Mouse (Mus musculus): ENCODE results near the gene Tmsb4x.

Gene Tmsb4x

GRCm38 (mm10) chrX:167183535-167183934 is 25.6 kb downstream of the Tmsb4x start:
- in situ Hi-C loops (cut with MboI, MseI), result no loop called here

DNA sequence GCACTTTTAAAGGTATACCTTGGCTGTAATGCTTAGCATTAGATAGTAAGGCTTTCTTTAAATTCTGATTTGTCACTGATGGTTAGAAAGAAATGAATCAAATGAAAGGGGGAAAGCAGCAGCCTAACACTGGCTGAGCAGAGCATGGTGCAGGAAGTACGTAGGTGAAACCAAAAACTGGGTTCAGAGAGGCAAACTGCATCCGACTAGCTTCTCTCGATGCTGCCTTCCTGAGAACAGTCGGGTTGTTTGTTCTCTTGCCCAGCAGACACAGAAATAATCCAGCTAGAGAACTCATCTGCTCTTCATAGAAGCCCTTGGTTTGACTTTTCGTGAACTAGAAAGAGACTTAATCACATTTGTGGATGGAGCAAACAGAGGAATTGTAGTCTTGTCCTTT is 26.7 kb downstream of the Tmsb4x start:
- in situ Hi-C loops (cut with MboI, MseI), result no loop called here

GRCm38 (mm10) chrX:167179961-167180642 is 29.0 kb downstream of the Tmsb4x start:
- in situ Hi-C loops (cut with MboI, MseI), result no loop called here

GRCm38 (mm10) chrX:167179549-167179948 is 29.6 kb downstream of the Tmsb4x start:
- in situ Hi-C loops (cut with MboI, MseI), result no loop called here

GRCm38 (mm10) chrX:167175319-167175718 is 33.8 kb downstream of the Tmsb4x start:
- in situ Hi-C loops (cut with MboI, MseI), result no loop called here

DNA sequence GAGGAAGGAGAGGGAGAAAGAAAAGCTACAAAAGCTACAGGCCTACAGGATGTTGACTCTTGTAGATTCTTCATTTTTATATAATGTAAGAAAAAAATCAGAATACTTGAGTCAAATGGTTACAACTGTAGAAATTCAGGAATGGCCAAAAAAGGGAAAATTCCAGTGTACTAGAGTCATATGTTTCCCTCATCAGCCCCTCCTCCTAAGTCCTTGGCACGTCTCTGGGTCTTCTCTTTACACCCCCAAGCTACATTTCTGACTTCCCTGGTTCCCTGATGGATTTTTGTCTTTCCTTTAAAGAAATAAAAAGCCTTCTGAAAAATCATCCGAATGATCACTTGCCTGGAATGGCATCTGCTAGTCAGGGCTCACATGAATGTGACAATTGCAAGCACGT is 34.8 kb downstream of the Tmsb4x start:
- in situ Hi-C loops (cut with MboI, MseI), result no loop called here

DNA sequence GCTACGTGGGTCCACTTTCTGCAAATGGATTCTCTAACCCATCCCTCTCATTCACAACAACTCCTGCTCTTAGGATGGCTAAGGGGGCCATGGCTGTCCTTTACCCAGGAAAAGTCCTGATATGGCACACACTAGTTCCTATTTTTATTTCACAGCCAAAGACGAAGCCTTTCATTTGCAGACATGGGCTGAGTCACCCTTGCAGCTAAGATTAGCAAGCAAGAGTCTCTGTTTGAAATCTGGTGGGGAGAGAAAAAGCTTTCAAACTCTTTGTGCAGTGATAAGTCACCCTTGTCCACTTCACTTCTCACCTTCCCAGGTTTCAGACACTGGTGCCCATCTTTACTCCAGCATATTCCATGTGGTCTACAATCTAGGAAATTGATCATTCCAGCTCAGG is 36.9 kb downstream of the Tmsb4x start:
- in situ Hi-C loops (cut with MboI, MseI), result no loop called here

- in situ Hi-C loops (cut with MboI, MseI), result no loop called here
Observed at GRCm38 (mm10) chrX:167171281-167171680, 37.8 kb downstream of the Tmsb4x start.

- in situ Hi-C loops (cut with MboI, MseI), result no loop called here
Observed at GRCm38 (mm10) chrX:167167282-167167681, 41.8 kb downstream of the Tmsb4x start.

DNA sequence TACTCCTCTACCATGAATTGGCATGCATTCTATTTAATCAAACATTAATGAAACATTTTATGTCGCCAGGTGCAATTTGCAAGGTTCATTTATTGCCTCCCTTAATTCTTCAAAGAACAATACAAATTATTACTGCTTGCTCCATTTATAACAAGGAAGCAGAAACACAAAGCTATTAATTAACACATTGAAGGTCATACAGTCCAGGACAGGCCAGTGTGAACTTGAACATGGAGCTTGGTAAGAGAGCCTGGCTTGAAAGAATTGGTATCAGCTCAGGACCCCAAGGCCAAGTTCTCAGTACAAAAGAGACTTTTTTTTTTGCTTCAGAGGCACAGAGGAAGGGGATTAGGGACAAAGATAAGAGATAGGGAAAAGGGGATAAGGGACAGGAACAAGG is 43.1 kb downstream of the Tmsb4x start:
- in situ Hi-C loops (cut with MboI, MseI), result no loop called here

GRCm38 (mm10) chrX:167157691-167158090 is 51.4 kb downstream of the Tmsb4x start:
- in situ Hi-C loops (cut with MboI, MseI), result no loop called here

All from T-helper 1 cell (primary cell).